Mouse (Mus musculus) liver (tissue): ENCODE results near the gene Mrpl51.
A peak's percentile ranks its signal among the peaks of the same experiment; 100 is the strongest.

ENCODE experiments used
- DNase-seq: peaks from one replicate; pipeline ENCODE4 v3.0.0-alpha.2; 2020; ENCODE audit warnings: mixed read lengths

Gene Mrpl51

GRCm38 (mm10) chr6:125191332-125192015, at the start of gene Mrpl51, which contains the start of gene Ncapd2:
Mrpl51 (plus strand) TSS chr6:125191801.
Ncapd2 (minus strand) TSS chr6:125191701.
- peak; percentile 99 for DNase-seq

- no peak for DNase-seq
Measured at GRCm38 (mm10) chr6:125142436-125142835, 49.2 kb upstream of the Mrpl51 start.

- no peak for DNase-seq
Measured at GRCm38 (mm10) chr6:125143128-125143527, 48.5 kb upstream of the Mrpl51 start.

GRCm38 (mm10) chr6:125143904-125144303, 47.7 kb upstream of the Mrpl51 start:
- DNase-seq, result no peak

GRCm38 (mm10) chr6:125145001-125145400, 46.6 kb upstream of the Mrpl51 start, which contains the start of gene Iffo1:
Iffo1 (plus strand) TSS chr6:125145241.
- DNase-seq, result peak; percentile 89

- peak; percentile 55 for DNase-seq
Measured at GRCm38 (mm10) chr6:125145479-125145951, 46.1 kb upstream of the Mrpl51 start.

- DNase-seq, result no peak
Measured at GRCm38 (mm10) chr6:125146148-125146547, 45.5 kb upstream of the Mrpl51 start.

- DNase-seq, result no peak
Measured at GRCm38 (mm10) chr6:125146797-125147196, 44.8 kb upstream of the Mrpl51 start.

GRCm38 (mm10) chr6:125147329-125147728, 44.3 kb upstream of the Mrpl51 start:
- DNase-seq, result no peak

- DNase-seq, result no peak
Measured at GRCm38 (mm10) chr6:125148251-125148925, 43.2 kb upstream of the Mrpl51 start.

- DNase-seq, result no peak
Measured at GRCm38 (mm10) chr6:125148926-125149568, 42.6 kb upstream of the Mrpl51 start.

GRCm38 (mm10) chr6:125149569-125149950, 42.0 kb upstream of the Mrpl51 start:
- DNase-seq, result no peak

- DNase-seq, result no peak
Measured at GRCm38 (mm10) chr6:125152212-125153017, 39.2 kb upstream of the Mrpl51 start.

- no peak for DNase-seq
Measured at GRCm38 (mm10) chr6:125153018-125153389, 38.6 kb upstream of the Mrpl51 start.

GRCm38 (mm10) chr6:125153682-125154081, 37.9 kb upstream of the Mrpl51 start:
- no peak for DNase-seq

- no peak for DNase-seq
Measured at GRCm38 (mm10) chr6:125154550-125154949, 37.1 kb upstream of the Mrpl51 start.

GRCm38 (mm10) chr6:125155262-125155661, 36.3 kb upstream of the Mrpl51 start:
- DNase-seq, result no peak

- no peak for DNase-seq
Measured at GRCm38 (mm10) chr6:125156491-125156890, 35.1 kb upstream of the Mrpl51 start.

GRCm38 (mm10) chr6:125156903-125157614, 34.5 kb upstream of the Mrpl51 start:
- DNase-seq, result no peak

GRCm38 (mm10) chr6:125158944-125159492, 32.6 kb upstream of the Mrpl51 start:
- DNase-seq, result no peak

GRCm38 (mm10) chr6:125159773-125160557, 31.6 kb upstream of the Mrpl51 start:
- no peak for DNase-seq
